Mouse (Mus musculus): ENCODE results near the gene Frg2f1.

- TF ChIP-seq EP300 (IDR thresholded peaks at IDR 0.05; ENCODE audit: low read depth) (no peak), CTCF (IDR thresholded peaks at IDR 0.05; ENCODE audit: low read depth) (no peak)
These were observed 33.4 kb upstream of the Frg2f1 start for GRCm38 (mm10) chr4:119572682-119573081.
